Mouse (Mus musculus) hindbrain, embryonic 14.5 days (tissue): ENCODE results near the gene Slc9a3r2. TPM values are rescaled to one million over a fixed set of nuclear protein-coding genes. Genes with fewer than 3 reads are reported as not detected.

ENCODE experiments used
- ATAC-seq: fragments of 200-750 bp; cut with Nextera tagmentation; 2 replicates; pipeline ENCODE4 v1.8.0; 2017; ENCODE audit warnings: moderate number of reproducible peaks, mild to moderate bottlenecking, moderate TSS enrichment, moderate library complexity; ENCODE audit not compliant: low FRiP score
- DNase-seq: peaks from one replicate; pipeline ENCODE4 v3.0.0-alpha.2; 2015; ENCODE audit warnings: low spot score
- H3K27ac ChIP-seq: fragments of 300-500 bp; sonication (generic); 2 replicates; pipeline ENCODE4 v1.5.1; 2014; ENCODE audit warnings: mild to moderate bottlenecking, moderate library complexity
- H3K27me3 ChIP-seq: fragments of 300-500 bp; sonication (generic); 2 replicates; pipeline ENCODE4 v1.6.1; 2014; ENCODE audit warnings: mild to moderate bottlenecking, low read length, mixed read lengths; ENCODE audit not compliant: control insufficient read depth, insufficient read depth
- H3K36me3 ChIP-seq: fragments of 300-500 bp; sonication (generic); replicated peaks from 2 replicates; pipeline ENCODE4 v1.6.1; 2014; ENCODE audit not compliant: control insufficient read depth, insufficient read depth
- H3K4me1 ChIP-seq: fragments of 300-500 bp; sonication (generic); replicated peaks from 2 replicates; pipeline ENCODE4 v1.6.1; 2014; ENCODE audit warnings: antibody characterized with exemption, low read length, mixed read lengths; ENCODE audit not compliant: control insufficient read depth, insufficient read depth
- H3K4me2 ChIP-seq: fragments of 300-500 bp; sonication (generic); replicated peaks from 2 replicates; pipeline ENCODE4 v1.6.1; 2014; ENCODE audit warnings: mild to moderate bottlenecking, moderate library complexity
- H3K4me3 ChIP-seq: fragments of 300-500 bp; sonication (generic); replicated peaks from 2 replicates; pipeline ENCODE4 v1.5.1; 2014; ENCODE audit warnings: mild to moderate bottlenecking, low read length
- H3K9ac ChIP-seq: fragments of 300-500 bp; sonication (generic); 2 replicates; pipeline ENCODE4 v1.6.1; 2014
- H3K9me3 ChIP-seq: fragments of 300-500 bp; sonication (generic); 2 replicates; pipeline ENCODE4 v1.6.1; 2016; ENCODE audit warnings: low read length; ENCODE audit not compliant: control insufficient read depth
- WGBS: fragments of 180-500 bp; shearing (Covaris S2); extraction: QIAGEN DNeasy Blood & Tissue Kit; methylation state at CpG from one replicate; pipeline ENCODE4 v1.1.7; 2014; 5-methylcytosine and 5-hydroxymethylcytosine counted together
- polyA plus RNA-seq: library from polyadenylated mRNA; unstranded; fragments of >200 nt; fragmentation: Nextera tagmentation; extraction: Ambion mirVana; gene quantifications from 2 replicates; pipeline ENCODE4 v1.2.1, GENCODE M21; 2014

Slc9a3r2 gene
- polyA plus RNA-seq, result 53.5 and 56.9 TPM in 2 replicates

GRCm38 (mm10) chr17:24650070-24650616 lies at the start of gene Slc9a3r2:
TSS of gene Slc9a3r2 (minus strand) at chr17:24650327.
- peaks cover 9% of the 10 kb centered on the region; the same call in 1 of the 2 replicates for H3K27me3 ChIP-seq
- no peaks in the 10 kb centered on the region for H3K9me3 ChIP-seq
- H3K9ac ChIP-seq, result peak within 1 kb of the TSS; percentile 94
- no peak for DNase-seq
- H3K4me2 ChIP-seq, result peak within 1 kb of the TSS; percentile 98
- WGBS, result 0% methylated on average over 34 of the region's 41 CpGs
- H3K27ac ChIP-seq, result peak within 1 kb of the TSS; percentile 73
- peaks cover 10% of the 10 kb centered on the region for H3K4me1 ChIP-seq
- H3K4me3 ChIP-seq, result peak within 1 kb of the TSS; percentile 78
- H3K36me3 ChIP-seq, result no peaks in the 10 kb centered on the region
- peak; percentile 70 for ATAC-seq

- Histone ChIP-seq H3K4me1 (peaks cover 16% of the 10 kb centered on the region), H3K9ac (no peak overlapping the region), H3K36me3 (peaks cover 53% of the 10 kb centered on the region), H3K9me3 (no peaks in the 10 kb centered on the region), H3K4me2 (no peak overlapping the region), H3K27me3 (no peaks in the 10 kb centered on the region), H3K27ac (no peak overlapping the region), H3K4me3 (no peak overlapping the region)
- 88% methylated on average over 2 of the region's 2 CpGs for WGBS
- ATAC-seq (no peak), DNase-seq (no peak)
These were observed 49.3 kb upstream of the Slc9a3r2 start for GRCm38 (mm10) chr17:24699473-24699872.

- no peak for DNase-seq
- Histone ChIP-seq H3K4me3 (no peak overlapping the region), H3K27me3 (no peaks in the 10 kb centered on the region), H3K36me3 (peaks cover 45% of the 10 kb centered on the region), H3K4me2 (no peak overlapping the region), H3K4me1 (peaks cover 16% of the 10 kb centered on the region), H3K9ac (no peak overlapping the region), H3K27ac (no peak overlapping the region), H3K9me3 (no peaks in the 10 kb centered on the region)
- no peak for ATAC-seq
- WGBS, result 66% methylated on average over 9 of the region's 9 CpGs
These were observed 48.6 kb upstream of the Slc9a3r2 start for GRCm38 (mm10) chr17:24698715-24699114.

- Histone ChIP-seq H3K9me3 (no peaks in the 10 kb centered on the region), H3K27me3 (no peaks in the 10 kb centered on the region), H3K4me1 (peaks cover 16% of the 10 kb centered on the region), H3K9ac (no peak overlapping the region), H3K36me3 (peaks cover 41% of the 10 kb centered on the region), H3K27ac (no peak overlapping the region), H3K4me3 (no peak overlapping the region), H3K4me2 (no peak overlapping the region)
- DNase-seq (no peak), ATAC-seq (no peak)
- WGBS, result 14% methylated on average over 5 of the region's 5 CpGs
These were observed 47.9 kb upstream of the Slc9a3r2 start for GRCm38 (mm10) chr17:24697985-24698384.

- Histone ChIP-seq H3K4me3 (peak within 1 kb of the TSS; percentile 75), H3K27ac (peak within 1 kb of the TSS; percentile 91), H3K27me3 (no peaks in the 10 kb centered on the region), H3K4me2 (peak within 1 kb of the TSS; percentile 79), H3K9me3 (no peaks in the 10 kb centered on the region), H3K9ac (peak within 1 kb of the TSS; percentile 81), H3K4me1 (peaks cover 16% of the 10 kb centered on the region), H3K36me3 (peaks cover 29% of the 10 kb centered on the region)
- DNase-seq, result peak; percentile 79
- WGBS, result under 1% methylated on average over 62 of the region's 76 CpGs
- peak; percentile 91 for ATAC-seq
These were observed 46.0 kb upstream of the Slc9a3r2 start, which contains the start of the genes Gfer and Noxo1 for GRCm38 (mm10) chr17:24696011-24696697. TSS of gene Gfer (minus strand) at chr17:24696156. TSS of gene Noxo1 (plus strand) at chr17:24696234.

GRCm38 (mm10) chr17:24695326-24696010 lies 45.3 kb upstream of the Slc9a3r2 start:
- Histone ChIP-seq H3K4me2 (peak overlapping the region; percentile 79), H3K27me3 (no peaks in the 10 kb centered on the region), H3K9ac (peak overlapping the region; percentile 81), H3K4me3 (peak overlapping the region; percentile 75), H3K36me3 (peaks cover 22% of the 10 kb centered on the region), H3K4me1 (peaks cover 23% of the 10 kb centered on the region), H3K9me3 (no peaks in the 10 kb centered on the region), H3K27ac (peak overlapping the region; percentile 91)
- no peak for DNase-seq
- peak; percentile 35; the same call in 1 of the 2 replicates for ATAC-seq
- WGBS, result 8% methylated on average over 40 of the region's 51 CpGs

GRCm38 (mm10) chr17:24692385-24692784 lies 42.3 kb upstream of the Slc9a3r2 start:
- ATAC-seq (no peak), DNase-seq (no peak)
- no peak overlapping the region for H3K4me2 ChIP-seq
- H3K4me3 ChIP-seq, result no peak overlapping the region
- no peaks in the 10 kb centered on the region for H3K9me3 ChIP-seq
- peaks cover 43% of the 10 kb centered on the region for H3K4me1 ChIP-seq
- no peak overlapping the region for H3K27ac ChIP-seq
- H3K27me3 ChIP-seq, result peaks cover 16% of the 10 kb centered on the region
- H3K9ac ChIP-seq, result no peak overlapping the region
- H3K36me3 ChIP-seq, result peaks cover 7% of the 10 kb centered on the region
- WGBS, result 88% methylated on average over 5 of the region's 5 CpGs

- peaks cover 30% of the 10 kb centered on the region for H3K4me1 ChIP-seq
- under 1% methylated on average over 52 of the region's 55 CpGs for WGBS
- peaks cover 7% of the 10 kb centered on the region for H3K36me3 ChIP-seq
These were observed 39.3 kb upstream of the Slc9a3r2 start, which contains the start of gene Syngr3 for GRCm38 (mm10) chr17:24689251-24690081. TSS of gene Syngr3 (minus strand) at chr17:24689955.

More at GRCm38 (mm10) chr17:24689251-24690081, 39.3 kb upstream of the Slc9a3r2 start, which contains the start of gene Syngr3:
- peak; percentile 69 for DNase-seq
- H3K27ac ChIP-seq, result peak within 1 kb of the TSS; percentile 93
- peak within 1 kb of the TSS; percentile 96 for H3K9ac ChIP-seq
- H3K9me3 ChIP-seq, result no peaks in the 10 kb centered on the region
- H3K4me2 ChIP-seq, result peak within 1 kb of the TSS; percentile 63
- ATAC-seq, result peak; percentile 71
- peaks cover 20% of the 10 kb centered on the region for H3K27me3 ChIP-seq
- peak within 1 kb of the TSS; percentile 78 for H3K4me3 ChIP-seq
